Mouse (Mus musculus): ENCODE measurements around the gene 1700025G04Rik.

DNA sequence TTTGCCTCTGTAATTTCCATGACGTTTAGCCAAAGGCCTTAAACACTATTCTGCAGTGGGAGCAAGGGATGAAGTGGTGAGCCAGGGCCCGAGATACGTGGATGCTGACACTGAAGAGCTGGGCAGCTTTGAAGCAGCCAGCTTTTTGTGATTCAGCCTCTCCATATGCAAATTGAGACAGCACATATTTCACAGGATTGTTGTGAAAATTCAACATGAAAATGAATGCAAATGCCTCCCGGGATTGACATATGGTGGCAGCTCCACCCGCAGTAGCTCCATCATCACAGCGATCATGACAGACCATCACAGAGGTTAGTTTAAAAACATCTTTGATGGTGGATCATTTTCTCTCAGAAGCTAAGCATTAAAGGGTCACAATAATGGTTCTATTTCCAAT, 85.4 kb downstream of the 1700025G04Rik start:
- TF ChIP-seq CTCF (IDR thresholded peaks at IDR 0.05; ENCODE audit: low read depth) (no peak), EP300 (IDR thresholded peaks at IDR 0.05; ENCODE audit: low read depth) (no peak)

All from heart, postnatal 0 days (tissue).